Mouse (Mus musculus): ENCODE data around the gene Traf3.

DNA sequence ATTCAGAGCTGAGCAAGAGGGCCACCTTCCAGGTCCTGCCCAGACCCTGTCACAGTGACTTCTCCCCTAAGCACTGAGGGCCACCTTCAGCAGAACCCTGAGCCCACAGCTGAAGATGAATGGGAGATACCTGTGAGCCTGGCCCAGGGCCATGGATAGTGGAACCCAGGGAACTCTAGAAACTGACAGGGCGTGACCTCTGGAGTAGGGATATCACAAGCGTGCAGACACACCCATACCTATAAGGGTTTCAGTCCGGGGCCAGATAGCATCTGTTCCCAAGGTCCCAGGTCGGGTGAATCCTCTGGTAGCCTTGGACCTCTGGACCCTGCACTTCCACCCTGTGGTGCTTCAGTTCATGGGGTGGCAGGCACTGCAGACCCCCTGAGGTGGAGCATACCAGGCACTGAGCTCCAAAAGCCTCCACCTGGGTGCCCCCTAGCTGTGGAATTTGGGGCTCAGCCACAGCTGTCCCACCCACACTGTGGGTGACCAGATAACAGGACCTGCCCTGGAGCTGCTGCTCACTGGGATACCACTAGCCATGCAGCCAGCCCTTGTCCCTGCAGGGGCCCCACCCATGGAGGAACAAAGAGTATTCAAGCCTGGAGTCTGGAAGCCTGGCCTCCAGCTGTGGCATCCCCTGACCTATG is 101.6 kb downstream of the Traf3 start:
- TF ChIP-seq CTCF (IDR thresholded peaks at IDR 0.05; ENCODE audit: low read depth, low read length) (no peak), POLR2A (IDR thresholded peaks at IDR 0.05; ENCODE audit: extremely low read depth, insufficient read depth, low read length) (no peak)
